Mouse (Mus musculus): ENCODE data around the gene Ceacam18. TPM values are rescaled to one million over a fixed set of nuclear protein-coding genes. Genes with fewer than 3 reads are reported as not detected.
A peak's percentile ranks its signal among the peaks of the same experiment; 100 is the strongest.

Ceacam18 gene
- 0.12 TPM in 1 of 2 replicates, not detected in the other for polyA plus RNA-seq (2015; fragmentation: Nextera tagmentation; extraction: Ambion mirVana)

GRCm38 (mm10) chr7:43634500-43634899, at the start of gene Ceacam18:
Gene Ceacam18, plus strand, starts transcription at chr7:43634707.
- no peaks in the 10 kb centered on the region for H3K9me3 ChIP-seq
- ATAC-seq (ENCODE audit: insufficient number of reproducible peaks, insufficient read depth, low FRiP score, low TSS enrichment, low read depth): no peak
- no peak within 1 kb of the TSS for H3K9ac ChIP-seq
- WGBS: 68% methylated on average over 6 of the region's 6 CpGs
- no peak within 1 kb of the TSS for H3K27ac ChIP-seq
- H3K4me2 ChIP-seq: no peak within 1 kb of the TSS
- H3K4me1 ChIP-seq: no peaks in the 10 kb centered on the region
- no peaks in the 10 kb centered on the region for H3K36me3 ChIP-seq
- H3K4me3 ChIP-seq: no peak within 1 kb of the TSS
- H3K27me3 ChIP-seq: no peaks in the 10 kb centered on the region

- Histone ChIP-seq H3K4me3 (no peak overlapping the region), H3K27me3 (no peaks in the 10 kb centered on the region), H3K4me1 (peaks cover 16% of the 10 kb centered on the region), H3K36me3 (peaks cover 61% of the 10 kb centered on the region), H3K27ac (no peak overlapping the region), H3K9ac (no peak overlapping the region), H3K4me2 (no peak overlapping the region), H3K9me3 (no peaks in the 10 kb centered on the region)
- ATAC-seq (ENCODE audit: insufficient number of reproducible peaks, insufficient read depth, low FRiP score, low TSS enrichment, low read depth): no peak
- WGBS: 91% methylated on average over 5 of the region's 5 CpGs
These were observed 49.7 kb upstream of the Ceacam18 start for GRCm38 (mm10) chr7:43584790-43585189.

GRCm38 (mm10) chr7:43601884-43602283, 32.6 kb upstream of the Ceacam18 start:
- Histone ChIP-seq H3K27ac (no peak overlapping the region), H3K4me3 (no peak overlapping the region), H3K27me3 (no peaks in the 10 kb centered on the region), H3K9ac (no peak overlapping the region), H3K9me3 (no peaks in the 10 kb centered on the region), H3K4me2 (no peak overlapping the region), H3K4me1 (no peaks in the 10 kb centered on the region), H3K36me3 (no peaks in the 10 kb centered on the region)
- no peak for ATAC-seq (ENCODE audit: insufficient number of reproducible peaks, insufficient read depth, low FRiP score, low TSS enrichment, low read depth)
- WGBS: 41% methylated on average over 5 of the region's 5 CpGs

GRCm38 (mm10) chr7:43606896-43607742, 27.4 kb upstream of the Ceacam18 start, which contains the start of gene Zfp819:
Gene Zfp819, plus strand, starts transcription at chr7:43607169.
- H3K4me3 ChIP-seq: peak within 1 kb of the TSS; percentile 43
- H3K4me2 ChIP-seq: peak within 1 kb of the TSS; percentile 80
- 15% methylated on average over 41 of the region's 41 CpGs for WGBS
- H3K9me3 ChIP-seq: no peaks in the 10 kb centered on the region
- H3K36me3 ChIP-seq: no peaks in the 10 kb centered on the region
- H3K4me1 ChIP-seq: no peaks in the 10 kb centered on the region
- peak within 1 kb of the TSS; percentile 61; the same call in 1 of the 2 replicates for H3K9ac ChIP-seq
- peak; percentile 62; the same call in 1 of the 2 replicates for ATAC-seq (ENCODE audit: insufficient number of reproducible peaks, insufficient read depth, low FRiP score, low TSS enrichment, low read depth)
- no peak within 1 kb of the TSS for H3K27ac ChIP-seq
- H3K27me3 ChIP-seq: peaks cover 7% of the 10 kb centered on the region; the same call in 1 of the 2 replicates

GRCm38 (mm10) chr7:43607743-43608287, 26.7 kb upstream of the Ceacam18 start:
- Histone ChIP-seq H3K4me2 (peak overlapping the region; percentile 80; the same call in 1 of the 2 replicates), H3K27me3 (peaks cover 7% of the 10 kb centered on the region; the same call in 1 of the 2 replicates), H3K9me3 (no peaks in the 10 kb centered on the region), H3K9ac (no peak overlapping the region), H3K4me3 (0 out of 2 replicates have a peak overlapping the region, but pooled peaks have one; percentile 43), H3K36me3 (no peaks in the 10 kb centered on the region), H3K27ac (no peak overlapping the region), H3K4me1 (no peaks in the 10 kb centered on the region)
- ATAC-seq (ENCODE audit: insufficient number of reproducible peaks, insufficient read depth, low FRiP score, low TSS enrichment, low read depth): no peak
- 47% methylated on average over 5 of the region's 5 CpGs for WGBS

- Histone ChIP-seq H3K4me3 (no peak overlapping the region), H3K4me2 (no peak overlapping the region), H3K9me3 (no peaks in the 10 kb centered on the region), H3K36me3 (no peaks in the 10 kb centered on the region), H3K27me3 (peaks cover 7% of the 10 kb centered on the region; the same call in 1 of the 2 replicates), H3K9ac (no peak overlapping the region), H3K27ac (no peak overlapping the region), H3K4me1 (no peaks in the 10 kb centered on the region)
- ATAC-seq (ENCODE audit: insufficient number of reproducible peaks, insufficient read depth, low FRiP score, low TSS enrichment, low read depth): no peak
- WGBS: 76% methylated on average over 7 of the region's 7 CpGs
These were observed 26.1 kb upstream of the Ceacam18 start for GRCm38 (mm10) chr7:43608316-43608824.

- Histone ChIP-seq H3K4me3 (no peak overlapping the region), H3K27ac (no peak overlapping the region), H3K4me1 (no peaks in the 10 kb centered on the region), H3K4me2 (no peak overlapping the region), H3K9me3 (no peaks in the 10 kb centered on the region), H3K36me3 (no peaks in the 10 kb centered on the region), H3K27me3 (no peaks in the 10 kb centered on the region), H3K9ac (no peak overlapping the region)
- 85% methylated on average over 14 of the region's 14 CpGs for WGBS
- no peak for ATAC-seq (ENCODE audit: insufficient number of reproducible peaks, insufficient read depth, low FRiP score, low TSS enrichment, low read depth)
These were observed 20.5 kb upstream of the Ceacam18 start for GRCm38 (mm10) chr7:43613816-43614551.

GRCm38 (mm10) chr7:43622927-43623326, 11.6 kb upstream of the Ceacam18 start:
- H3K4me3 ChIP-seq: no peak overlapping the region
- 81% methylated on average over 7 of the region's 7 CpGs for WGBS
- H3K9ac ChIP-seq: no peak overlapping the region
- no peaks in the 10 kb centered on the region for H3K27me3 ChIP-seq
- no peak for ATAC-seq (ENCODE audit: insufficient number of reproducible peaks, insufficient read depth, low FRiP score, low TSS enrichment, low read depth)
- no peaks in the 10 kb centered on the region for H3K9me3 ChIP-seq
- H3K36me3 ChIP-seq: no peaks in the 10 kb centered on the region
- no peak overlapping the region for H3K27ac ChIP-seq
- no peaks in the 10 kb centered on the region for H3K4me1 ChIP-seq
- H3K4me2 ChIP-seq: no peak overlapping the region

GRCm38 (mm10) chr7:43623819-43624218, 10.7 kb upstream of the Ceacam18 start:
- H3K9me3 ChIP-seq: no peaks in the 10 kb centered on the region
- H3K9ac ChIP-seq: no peak overlapping the region
- no peaks in the 10 kb centered on the region for H3K36me3 ChIP-seq
- H3K27me3 ChIP-seq: no peaks in the 10 kb centered on the region
- H3K4me3 ChIP-seq: no peak overlapping the region
- no peak for ATAC-seq (ENCODE audit: insufficient number of reproducible peaks, insufficient read depth, low FRiP score, low TSS enrichment, low read depth)
- WGBS: 16% methylated on average over 10 of the region's 10 CpGs
- H3K4me2 ChIP-seq: no peak overlapping the region
- H3K4me1 ChIP-seq: no peaks in the 10 kb centered on the region
- H3K27ac ChIP-seq: no peak overlapping the region

GRCm38 (mm10) chr7:43625065-43625464, 9.4 kb upstream of the Ceacam18 start:
- Histone ChIP-seq H3K4me1 (no peaks in the 10 kb centered on the region), H3K4me3 (no peak overlapping the region), H3K27me3 (no peaks in the 10 kb centered on the region), H3K9me3 (no peaks in the 10 kb centered on the region), H3K9ac (no peak overlapping the region), H3K27ac (no peak overlapping the region), H3K4me2 (no peak overlapping the region), H3K36me3 (no peaks in the 10 kb centered on the region)
- ATAC-seq (ENCODE audit: insufficient number of reproducible peaks, insufficient read depth, low FRiP score, low TSS enrichment, low read depth): no peak
- 56% methylated on average over 3 of the region's 3 CpGs for WGBS

- no peak overlapping the region for H3K4me3 ChIP-seq
- no peaks in the 10 kb centered on the region for H3K9me3 ChIP-seq
- no peaks in the 10 kb centered on the region for H3K4me1 ChIP-seq
- H3K9ac ChIP-seq: no peak overlapping the region
- H3K4me2 ChIP-seq: no peak overlapping the region
- no peak for ATAC-seq (ENCODE audit: insufficient number of reproducible peaks, insufficient read depth, low FRiP score, low TSS enrichment, low read depth)
- no peak overlapping the region for H3K27ac ChIP-seq
- no peaks in the 10 kb centered on the region for H3K27me3 ChIP-seq
- no peaks in the 10 kb centered on the region for H3K36me3 ChIP-seq
- WGBS: 78% methylated on average over 8 of the region's 8 CpGs
These were observed 8.6 kb upstream of the Ceacam18 start for GRCm38 (mm10) chr7:43625794-43626422.
